Mouse (Mus musculus) heart, postnatal 25 days (tissue): ENCODE measurements at regions not wholly inside any gene's neighbourhood (a gene's known extent, or its start where the extent isn't known, plus 50 kb on each side); places are given as distances from the start of the nearest gene placed in this dataset.

ENCODE experiments used
- DNase-seq: peaks from one replicate; pipeline ENCODE4 v3.0.0; 2022; ENCODE audit warnings: low spot score
- intact Hi-C: fragments of 180-260 bp; cut with DNase I; formaldehyde crosslinking; loops from one replicate; pipeline ENCODE4 v1.15.1; 2025

- intact Hi-C loops, result loop anchor here (2.0 to 5.0 kb wide), 2 partner anchors 35 to 105 kb away; no protein-coding TSS in a partner anchor
Measured at GRCm38 (mm10) chr12:79902163-79902562, 210.7 kb downstream of the Zfp36l1 start.

GRCm38 (mm10) chr12:79898198-79898930 lies 214.4 kb downstream of the Zfp36l1 start:
- intact Hi-C loops, result no loop called here
- DNase-seq, result no peak

More at GRCm38 (mm10) chr12:79902163-79902562, 210.7 kb downstream of the Zfp36l1 start:
- no peak for DNase-seq

GRCm38 (mm10) chr12:79895975-79896374 lies 216.8 kb downstream of the Zfp36l1 start:
- DNase-seq, result no peak
- intact Hi-C loops, result no loop called here

GRCm38 (mm10) chr12:79895324-79895723 lies 217.5 kb downstream of the Zfp36l1 start:
- DNase-seq, result no peak
- intact Hi-C loops, result no loop called here

GRCm38 (mm10) chr12:79892871-79893270 lies 219.9 kb downstream of the Zfp36l1 start:
- DNase-seq, result no peak
- intact Hi-C loops, result no loop called here

GRCm38 (mm10) chr12:79891942-79892341 lies 220.9 kb downstream of the Zfp36l1 start:
- intact Hi-C loops, result no loop called here
- no peak for DNase-seq

GRCm38 (mm10) chr12:79890887-79891286 lies 221.9 kb downstream of the Zfp36l1 start:
- DNase-seq, result no peak
- intact Hi-C loops, result loop anchor here (1.0 kb wide), 1 partner anchor 31 kb away; no protein-coding TSS in a partner anchor

- no peak for DNase-seq
- intact Hi-C loops, result loop anchor here (1.0 kb wide), 1 partner anchor 32 kb away; no protein-coding TSS in a partner anchor
Measured at GRCm38 (mm10) chr12:79890291-79890690, 222.5 kb downstream of the Zfp36l1 start.

- no peak for DNase-seq
- intact Hi-C loops, result loop anchor here (5.0 kb wide), 2 partner anchors 52 to 92 kb away; no protein-coding TSS in a partner anchor
Measured at GRCm38 (mm10) chr12:79888812-79889211, 224.0 kb downstream of the Zfp36l1 start.

GRCm38 (mm10) chr12:79888086-79888485 lies 224.7 kb downstream of the Zfp36l1 start:
- intact Hi-C loops, result loop anchor here (5.0 kb wide), 2 partner anchors 51 to 91 kb away; no protein-coding TSS in a partner anchor
- no peak for DNase-seq

- DNase-seq, result peak; percentile 84
- intact Hi-C loops, result loop anchor here (5.0 kb wide), 2 partner anchors 50 to 90 kb away; no protein-coding TSS in a partner anchor
Measured at GRCm38 (mm10) chr12:79887225-79887886, 225.5 kb downstream of the Zfp36l1 start.

- DNase-seq, result no peak
- intact Hi-C loops, result loop anchor here (5.0 kb wide), 2 partner anchors 49 to 89 kb away; no protein-coding TSS in a partner anchor
Measured at GRCm38 (mm10) chr12:79886494-79886893, 226.3 kb downstream of the Zfp36l1 start.

GRCm38 (mm10) chr12:79885286-79885685 lies 227.5 kb downstream of the Zfp36l1 start:
- DNase-seq, result no peak
- intact Hi-C loops, result loop anchor here (5.0 kb wide), 2 partner anchors 48 to 88 kb away; no protein-coding TSS in a partner anchor

GRCm38 (mm10) chr12:79883651-79884050 lies 229.2 kb downstream of the Zfp36l1 start:
- intact Hi-C loops, result no loop called here
- no peak for DNase-seq

- intact Hi-C loops, result no loop called here
- no peak for DNase-seq
Measured at GRCm38 (mm10) chr12:79880751-79881261, 232.0 kb downstream of the Zfp36l1 start.

GRCm38 (mm10) chr12:79880346-79880745 lies 232.5 kb downstream of the Zfp36l1 start:
- intact Hi-C loops, result no loop called here
- no peak for DNase-seq

GRCm38 (mm10) chr12:79879918-79880273 lies 232.9 kb downstream of the Zfp36l1 start:
- intact Hi-C loops, result no loop called here
- no peak for DNase-seq

- intact Hi-C loops, result no loop called here
- no peak for DNase-seq
Measured at GRCm38 (mm10) chr12:79879093-79879917, 233.5 kb downstream of the Zfp36l1 start.

- no peak for DNase-seq
- intact Hi-C loops, result no loop called here
Measured at GRCm38 (mm10) chr12:79878766-79879092, 234.1 kb downstream of the Zfp36l1 start.

- intact Hi-C loops, result no loop called here
- DNase-seq, result no peak
Measured at GRCm38 (mm10) chr12:79878163-79878562, 234.7 kb downstream of the Zfp36l1 start.
